Mouse (Mus musculus) MEL (cell line): Measurements from ENCODE around the gene Gm27029.
A peak's percentile ranks its signal among the peaks of the same experiment; 100 is the strongest.

Experiments
- CHD1 ChIP-seq: IDR thresholded peaks from 2 replicates; pipeline ENCODE4 v1.6.1; 2012; ENCODE audit warnings: low read depth, mild to moderate bottlenecking, inconsistent platforms, low read length, improper control_type of control experiment
- CTCF ChIP-seq, 3 experiments: IDR thresholded peaks in 2 of 3; conservative IDR thresholded peaks in 1 of 3; 2 replicates each; pipeline ENCODE4 v1.5.1; 2011 to 2012; ENCODE audit warnings: low read length in 3 of 3, low read depth in 2 of 3, mild to moderate bottlenecking in 2 of 3, improper control_type of control experiment in 1 of 3, inconsistent platforms in 1 of 3, mixed read lengths in 1 of 3, moderate library complexity in 1 of 3; ENCODE audit not compliant: control insufficient read depth in 1 of 3, insufficient read depth in 1 of 3, poor library complexity in 1 of 3, severe bottlenecking in 1 of 3
- EP300 ChIP-seq, 2 experiments: IDR thresholded peaks; 2 replicates each; pipeline ENCODE4 v1.6.1; 2011; ENCODE audit warnings: improper control_type of control experiment in 2 of 2, low read length in 2 of 2, low read depth in 1 of 2, mild to moderate bottlenecking in 1 of 2
- HCFC1 ChIP-seq: IDR thresholded peaks from 2 replicates; pipeline ENCODE4 v1.6.1; 2012; ENCODE audit warnings: low read depth, mild to moderate bottlenecking, inconsistent platforms, low read length, improper control_type of control experiment, moderate library complexity
- JUND ChIP-seq: IDR thresholded peaks from 2 replicates; pipeline ENCODE4 v1.6.1; 2011; ENCODE audit warnings: low read depth, mild to moderate bottlenecking, improper control_type of control experiment, low read length
- MAX ChIP-seq: IDR thresholded peaks from 2 replicates; pipeline ENCODE4 v1.6.1; 2011; ENCODE audit warnings: low read length, improper control_type of control experiment
- POLR2A ChIP-seq, 2 experiments: IDR thresholded peaks; 2 replicates each; pipeline ENCODE4 v1.6.1; 2011 to 2012; ENCODE audit warnings: low read length in 2 of 2, mild to moderate bottlenecking in 2 of 2, control low read depth in 1 of 2, improper control_type of control experiment in 1 of 2, low read depth in 1 of 2, moderate library complexity in 1 of 2; ENCODE audit not compliant: control insufficient read depth in 1 of 2, insufficient read depth in 1 of 2, poor library complexity in 1 of 2
- SIN3A ChIP-seq: IDR thresholded peaks from 2 replicates; pipeline ENCODE4 v1.6.1; 2012; ENCODE audit warnings: low read length, improper control_type of control experiment, inconsistent platforms
- TBP ChIP-seq: IDR thresholded peaks from 2 replicates; pipeline ENCODE4 v1.8.0; 2011; ENCODE audit warnings: low read depth, low read length, improper control_type of control experiment
- TCF12 ChIP-seq: IDR thresholded peaks from 2 replicates; pipeline ENCODE4 v1.6.1; 2014; ENCODE audit warnings: low read depth, mild to moderate bottlenecking, inconsistent platforms, low read length, improper control_type of control experiment, moderate library complexity
- UBTF ChIP-seq: IDR thresholded peaks from 2 replicates; pipeline ENCODE4 v1.6.1; 2012; ENCODE audit warnings: low read depth, mild to moderate bottlenecking, inconsistent platforms, low read length, improper control_type of control experiment, moderate library complexity, borderline replicate concordance; ENCODE audit not compliant: insufficient read depth
- USF1 ChIP-seq: IDR thresholded peaks from 2 replicates; pipeline ENCODE4 v1.6.1; 2014; ENCODE audit warnings: low read depth, mild to moderate bottlenecking, inconsistent platforms, low read length, improper control_type of control experiment, moderate library complexity

DNA sequence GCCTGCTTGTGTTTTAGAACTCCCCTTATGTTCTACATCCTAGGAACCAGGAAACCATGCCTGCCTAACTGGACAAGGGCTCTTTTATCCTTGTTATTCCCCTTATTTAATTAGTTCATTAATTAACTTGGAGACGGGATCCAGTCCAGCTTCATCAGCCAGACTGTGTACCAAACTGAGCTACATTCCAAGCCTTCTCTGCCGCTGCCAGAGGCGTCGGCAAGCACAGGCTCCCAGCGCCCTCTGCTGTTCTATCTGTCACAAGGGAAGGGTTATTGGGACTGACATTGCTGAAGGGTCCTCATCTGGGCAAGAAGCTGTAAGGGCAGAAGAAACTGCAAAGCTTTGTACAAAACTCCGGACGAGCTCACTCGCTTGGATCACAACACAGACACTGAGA is 29.5 kb downstream of the Gm27029 start:
- peak; percentile 76 to 96 (median 86) for TF ChIP-seq CTCF (IDR thresholded peaks at IDR 0.05 in 2 of 3, conservative IDR thresholded peaks at IDR 0.05 in 1 of 3; ENCODE audit: control insufficient read depth in 1 of 3, insufficient read depth in 1 of 3, low read depth in 2 of 3, low read length in 3 of 3, poor library complexity in 1 of 3, severe bottlenecking in 1 of 3)
- no peak for TF ChIP-seq POLR2A (IDR thresholded peaks at IDR 0.05; ENCODE audit: control insufficient read depth in 1 of 2, insufficient read depth in 1 of 2, low read depth in 1 of 2, low read length in 2 of 2, poor library complexity in 1 of 2)
- TF ChIP-seq HCFC1 = 0 out of 2 replicates have a peak, but pooled peaks have one; percentile 26
- TF ChIP-seq EP300 (IDR thresholded peaks at IDR 0.05; ENCODE audit: low read depth in 1 of 2, low read length in 2 of 2) = no peak
- TF ChIP-seq USF1 = no peak
- TF ChIP-seq TBP = 0 out of 2 replicates have a peak, but pooled peaks have one; percentile 23
- no peak for TF ChIP-seq JUND
- TF ChIP-seq MAX = no peak
- no peak for TF ChIP-seq CHD1
- peak; percentile 68 for TF ChIP-seq SIN3A
- no peak for TF ChIP-seq TCF12
- no peak for TF ChIP-seq UBTF
